Comparison of ENCODE assay signal across 17 mouse cellular contexts in the genomic region with DNA sequence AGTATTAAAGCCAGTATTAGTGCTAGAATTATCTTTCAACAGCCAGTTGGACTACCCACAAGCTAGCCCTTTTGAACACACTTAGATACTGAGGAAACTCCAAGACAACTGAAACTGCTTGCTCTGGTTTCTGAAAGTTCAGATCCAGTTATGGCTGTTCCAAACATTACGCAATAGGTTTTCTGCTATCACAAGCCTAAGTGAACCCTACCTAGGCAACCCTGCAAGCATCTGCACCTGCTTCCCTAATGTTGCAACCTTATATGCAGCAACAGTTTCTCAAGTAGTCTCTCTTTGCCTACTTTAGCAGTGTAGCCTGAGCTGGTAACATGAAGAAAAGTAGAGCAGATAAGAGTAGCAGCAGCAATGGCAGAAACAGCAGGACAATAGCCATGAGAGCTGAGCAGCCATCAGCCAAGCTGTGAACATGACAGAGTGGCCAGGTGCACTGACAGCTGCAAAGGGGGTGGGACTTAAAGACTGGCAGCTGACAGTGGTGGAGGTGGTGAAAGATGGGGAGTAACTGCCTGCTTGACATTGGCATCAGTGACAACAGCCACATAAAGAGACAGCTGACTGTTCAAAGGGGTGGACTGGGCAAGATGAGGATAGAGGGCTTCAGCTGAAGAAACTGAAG.
A peak's percentile ranks its signal among the peaks of the same experiment; 100 is the strongest.
DNase-seq lines count a peak whose midpoint lies in the region; ATAC-seq and TF ChIP-seq lines count a peak whose summit lies in the region.
"Had no signal": no experiment of that assay in that cellular context is flagged by ENCODE, and none has a peak within 500 bp of the region (broad histone marks: within the 10 kb centered on the region; RNA-seq: fewer than 3 reads in every experiment).

No protein-coding gene starts in this region.

- H3K9ac ChIP-seq in stomach, postnatal 0 days (ENCODE audit: low read length): no peak overlapping the region
- H3K9ac ChIP-seq: hindbrain, embryonic 15.5 days; liver, embryonic 15.5 days; midbrain, embryonic 12.5 days; stomach, embryonic 15.5 days had no signal

- 92% methylated on average over 1 of the region's 1 CpGs for WGBS in stomach, postnatal 0 days

- no peak for TF ChIP-seq EP300 in stomach, postnatal 0 days (optimal IDR thresholded peaks at IDR 0.05)

- no peaks in the 10 kb centered on the region for H3K27me3 ChIP-seq in stomach, postnatal 0 days (ENCODE audit: control insufficient read depth, insufficient read depth, low read length)
- H3K27me3 ChIP-seq: hindbrain, embryonic 15.5 days; liver, embryonic 15.5 days; midbrain, embryonic 12.5 days; stomach, embryonic 15.5 days had no signal

- H3K9me3 ChIP-seq in stomach, postnatal 0 days (ENCODE audit: control insufficient read depth, low read length): no peaks in the 10 kb centered on the region
- H3K9me3 ChIP-seq: hindbrain, embryonic 15.5 days; liver, embryonic 15.5 days; midbrain, embryonic 12.5 days; stomach, embryonic 15.5 days had no signal

- H3K27ac ChIP-seq in left cerebral cortex, adult 2 months: peak overlapping the region; percentile 8; the same call in 1 of the 2 replicates
- H3K27ac ChIP-seq in stomach, postnatal 0 days (replicated peaks): no peak overlapping the region
- H3K27ac ChIP-seq: heart, adult 2 months; hindbrain, embryonic 15.5 days; liver, embryonic 15.5 days; midbrain, embryonic 12.5 days; stomach, embryonic 15.5 days had no signal

- intact Hi-C loops in left cerebral cortex, adult 2 months (cut with DNase I): no loop called here
- intact Hi-C loops in left cerebral cortex, postnatal 10 days (cut with DNase I): no loop called here
- intact Hi-C loops in left cerebral cortex, postnatal 14 days (cut with DNase I): no loop called here

- H3K4me1 ChIP-seq in stomach, postnatal 0 days (replicated peaks; ENCODE audit: control insufficient read depth, insufficient read depth): no peaks in the 10 kb centered on the region
- H3K4me1 ChIP-seq: hindbrain, embryonic 15.5 days; midbrain, embryonic 12.5 days; stomach, embryonic 15.5 days had no signal

- no peaks in the 10 kb centered on the region for H3K36me3 ChIP-seq in stomach, postnatal 0 days (ENCODE audit: control insufficient read depth, insufficient read depth, low read length)
- H3K36me3 ChIP-seq: hindbrain, embryonic 15.5 days; liver, embryonic 15.5 days; midbrain, embryonic 12.5 days; stomach, embryonic 15.5 days had no signal

- peak; percentile 45; the same call in 1 of the 2 replicates for ATAC-seq in common myeloid progenitor, adult 5-6 weeks (replicated peaks; ENCODE audit: low read depth, poor library complexity, severe bottlenecking)
- peak; percentile 73 for ATAC-seq in megakaryocyte, adult 5-6 weeks (ENCODE audit: poor library complexity, severe bottlenecking)
- ATAC-seq in stomach, postnatal 0 days (ENCODE audit: low FRiP score, low TSS enrichment): no peak
- ATAC-seq: CD4-positive, CD25-positive, alpha-beta regulatory T cell, adult 4 months had no signal

- no peak for TF ChIP-seq CTCF in left cerebral cortex, adult 2 months (IDR thresholded peaks at IDR 0.05)
- TF ChIP-seq CTCF in stomach, postnatal 0 days (IDR thresholded peaks at IDR 0.05; ENCODE audit: low read depth): no peak

- DNase-seq in left cerebral cortex, adult 2 months (ENCODE audit: extremely low spot score in 1 of 2, low spot score in 2 of 2): no peak
- no peak for DNase-seq in left cerebral cortex, postnatal 10 days (ENCODE audit: extremely low spot score in 1 of 2, low spot score in 2 of 2)
- DNase-seq in A20 (ENCODE audit: low read depth, low spot score): peak; percentile 88
- no peak for DNase-seq in stomach, postnatal 0 days (ENCODE audit: low spot score)
- DNase-seq in left cerebral cortex, postnatal 14 days (ENCODE audit: low spot score in 2 of 2): no peak
- DNase-seq in retina, postnatal 1 day: no peak
- DNase-seq: cerebellum, adult 2 months; embryo, embryonic 11 days; heart, adult 2 months; kidney, adult 8-10 months had no signal

- H3K4me3 ChIP-seq in left cerebral cortex, adult 2 months: no peak overlapping the region
- no peak overlapping the region for H3K4me3 ChIP-seq in stomach, postnatal 0 days (ENCODE audit: low read depth, low read length)
- H3K4me3 ChIP-seq: heart, adult 2 months; hindbrain, embryonic 15.5 days; liver, embryonic 15.5 days; midbrain, embryonic 12.5 days; stomach, embryonic 15.5 days had no signal

- H3K4me2 ChIP-seq in stomach, postnatal 0 days (replicated peaks; ENCODE audit: low read depth): no peak overlapping the region
- H3K4me2 ChIP-seq: hindbrain, embryonic 15.5 days; liver, embryonic 15.5 days; midbrain, embryonic 12.5 days; stomach, embryonic 15.5 days had no signal
